Mouse (Mus musculus) small intestine, adult 2 months (tissue): ENCODE data around the gene Gm13088. TPM values are rescaled to one million over a fixed set of nuclear protein-coding genes. Genes with fewer than 3 reads are reported as not detected.
"Not testable (repeated sequence)": the region's sequence is repeated elsewhere in the genome, so short reads cannot be mapped to it uniquely, and the experiment has no call there.

Experiments
- H3K27ac ChIP-seq: fragments of 200-500 bp; 2 replicates; pipeline ENCODE4 v1.5.1; 2012; ENCODE audit warnings: low read depth, low read length, control low read depth, inconsistent platforms; ENCODE audit not compliant: insufficient read depth
- H3K27me3 ChIP-seq: fragments of 200-500 bp; 2 replicates; pipeline ENCODE4 v1.6.1; 2012; ENCODE audit warnings: mild to moderate bottlenecking, moderate library complexity, low read length, inconsistent platforms; ENCODE audit not compliant: control insufficient read depth, insufficient read depth
- H3K36me3 ChIP-seq: fragments of 200-500 bp; 2 replicates; pipeline ENCODE4 v1.6.1; 2012; ENCODE audit warnings: mild to moderate bottlenecking, low read length, control low read depth, inconsistent platforms; ENCODE audit not compliant: control insufficient read depth, insufficient read depth
- H3K4me1 ChIP-seq: fragments of 200-500 bp; 2 replicates; pipeline ENCODE4 v1.6.1; 2012; ENCODE audit warnings: low read length, inconsistent platforms, mixed read lengths; ENCODE audit not compliant: control insufficient read depth, insufficient read depth, insufficient read length
- H3K4me3 ChIP-seq: fragments of 200-500 bp; 2 replicates; pipeline ENCODE4 v1.5.1; 2012; ENCODE audit warnings: low read depth, mild to moderate bottlenecking, control low read depth, inconsistent platforms, low read length, moderate library complexity
- CTCF ChIP-seq: fragments of 200-500 bp; IDR thresholded peaks from 2 replicates; pipeline ENCODE4 v1.5.1; 2012; ENCODE audit warnings: low read depth, mild to moderate bottlenecking, control low read depth, inconsistent platforms, low read length, moderate library complexity, mixed read lengths; ENCODE audit not compliant: insufficient replicate concordance, insufficient read length; ENCODE audit errors: extremely low read depth
- POLR2A ChIP-seq: fragments of 200-500 bp; IDR thresholded peaks from 2 replicates; pipeline ENCODE4 v1.6.1; 2012; ENCODE audit warnings: low read depth, mild to moderate bottlenecking, control low read depth, inconsistent platforms, low read length, moderate library complexity
- WGBS: fragments of 180-500 bp; shearing (Covaris S2); methylation state at CpG from one replicate; pipeline ENCODE4 v1.1.7; 2018; 5-methylcytosine and 5-hydroxymethylcytosine counted together
- polyA plus RNA-seq: library from polyadenylated mRNA; depleted of rRNA; stranded (reverse); fragments of >200 nt; gene quantifications from 2 replicates; pipeline ENCODE4 v1.2.3, GENCODE M21; 2012; rRNA removed

Gm13088 gene
- not detected in 2 replicates for polyA plus RNA-seq

DNA sequence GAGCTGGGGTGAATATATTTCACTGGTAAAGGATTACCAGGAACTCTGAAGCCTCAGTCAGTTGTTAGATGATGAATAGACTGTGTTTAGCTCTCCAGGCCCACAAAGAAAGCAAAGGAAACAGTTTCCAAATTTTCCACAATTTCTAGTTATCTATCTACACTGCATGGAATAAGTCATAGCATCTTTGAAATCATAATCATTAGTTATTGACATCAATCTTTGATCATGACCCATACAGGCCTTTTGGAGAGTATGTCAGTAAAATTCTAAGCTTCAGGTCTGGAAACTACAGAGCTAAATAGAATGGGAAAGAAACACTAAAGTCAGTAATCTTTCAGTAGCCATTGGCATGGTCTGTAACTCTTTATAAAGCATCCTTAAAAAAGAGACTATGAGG, at the start of gene Gm13088:
Gene Gm13088, minus strand, starts transcription at position 101 of the 400 bp plus-strand sequence.
- H3K27me3 ChIP-seq, H3K36me3 ChIP-seq, H3K4me3 ChIP-seq, H3K4me1 ChIP-seq, H3K27ac ChIP-seq: not testable (repeated sequence)

DNA sequence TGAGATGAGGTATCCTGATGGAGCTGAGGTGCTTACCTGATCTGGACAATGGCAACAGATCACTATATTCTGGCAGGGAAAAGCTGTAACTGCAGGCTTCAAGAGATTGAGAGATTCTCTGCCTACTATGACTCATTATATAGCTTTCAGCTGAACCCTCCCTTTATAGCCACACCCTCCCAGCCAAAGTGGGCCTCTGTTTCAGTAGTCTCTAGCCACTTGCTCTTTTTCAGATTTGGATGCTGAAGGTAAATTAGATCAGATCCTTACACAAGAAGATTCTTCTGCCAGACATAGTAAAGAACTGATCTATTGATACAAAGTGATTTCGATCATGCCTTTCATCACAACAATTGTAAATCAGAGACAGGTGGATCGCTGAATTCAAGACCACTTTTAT, 45.6 kb upstream of the Gm13088 start, which contains the start of gene Gm13089:
Gene Gm13089, minus strand, starts transcription at position 101 of the 400 bp plus-strand sequence.
- 77% methylated on average over 2 of the region's 2 CpGs for WGBS
- no peaks in the 10 kb centered on the region for H3K36me3 ChIP-seq
- TF ChIP-seq POLR2A: no peak
- TF ChIP-seq CTCF: no peak
- no peak within 1 kb of the TSS for H3K4me3 ChIP-seq
- no peak within 1 kb of the TSS for H3K27ac ChIP-seq
- H3K4me1 ChIP-seq: no peaks in the 10 kb centered on the region
- no peaks in the 10 kb centered on the region for H3K27me3 ChIP-seq

DNA sequence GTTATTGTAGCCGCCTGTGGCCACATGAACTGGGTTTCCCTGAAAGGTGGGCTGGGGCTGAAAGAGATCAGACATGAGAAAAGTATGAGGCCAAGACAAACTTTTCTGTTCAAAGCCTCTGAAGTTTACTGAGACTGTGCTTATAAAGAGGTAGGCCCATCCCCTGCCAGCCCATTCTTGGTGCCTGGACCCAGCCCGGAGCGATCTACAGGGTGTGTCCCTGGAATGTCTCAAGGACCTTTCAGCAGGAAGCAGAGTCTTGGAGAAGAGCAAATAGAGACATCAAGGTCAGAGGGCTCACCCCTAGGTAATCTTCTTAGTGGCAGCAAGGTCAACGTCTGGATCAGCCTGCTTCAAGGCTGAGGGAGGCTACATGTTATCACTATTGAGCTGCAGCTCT, 38.9 kb downstream of the Gm13088 start:
- WGBS: 77% methylated on average over 4 of the region's 4 CpGs
- not testable (repeated sequence) for H3K4me3 ChIP-seq, H3K27ac ChIP-seq, H3K4me1 ChIP-seq, H3K36me3 ChIP-seq, H3K27me3 ChIP-seq

DNA sequence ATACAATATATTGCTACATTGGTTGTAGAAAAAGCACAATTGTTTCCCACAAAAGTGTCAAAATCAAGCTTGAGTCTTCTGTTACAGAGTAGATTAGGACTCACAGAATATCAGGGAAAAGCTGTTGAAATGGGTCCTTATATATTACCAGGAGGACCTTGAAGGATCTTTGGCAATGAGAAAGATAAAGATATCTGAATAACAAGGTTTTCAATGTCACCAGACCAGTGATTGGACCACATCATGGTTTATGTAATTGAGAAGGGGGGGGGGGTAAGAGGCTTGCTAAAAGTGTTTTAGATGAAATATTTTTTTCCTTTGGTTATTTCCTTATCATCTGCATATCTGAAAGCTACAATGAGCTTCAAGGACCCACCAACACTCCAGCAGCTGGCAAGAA, 42.3 kb downstream of the Gm13088 start, which contains the start of gene Gm13083:
Gene Gm13083, plus strand, starts transcription at position 301 of the 400 bp plus-strand sequence.
- H3K27ac ChIP-seq, H3K36me3 ChIP-seq, H3K4me1 ChIP-seq, H3K27me3 ChIP-seq, H3K4me3 ChIP-seq: not testable (repeated sequence)

DNA sequence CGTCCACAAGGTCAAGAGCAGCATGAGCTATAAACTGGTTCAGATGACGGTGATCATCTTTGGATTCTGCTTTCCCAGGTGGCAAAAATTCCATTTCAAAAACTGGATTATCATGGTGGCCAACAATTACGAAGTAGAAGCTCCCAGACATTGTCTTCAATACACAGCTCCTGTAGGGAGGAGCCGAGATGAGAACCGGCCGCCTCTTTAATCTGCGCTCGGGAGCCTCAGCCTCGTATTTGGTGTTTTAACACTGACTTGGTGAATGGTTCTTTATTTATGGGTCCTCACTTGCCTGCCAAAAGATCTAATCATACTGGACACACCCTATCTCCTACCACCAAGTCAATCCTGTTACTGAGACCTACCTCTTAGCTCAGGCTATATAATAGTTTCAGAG, 45.1 kb downstream of the Gm13088 start:
- not testable (repeated sequence) for H3K4me1 ChIP-seq, H3K27ac ChIP-seq, H3K27me3 ChIP-seq, H3K36me3 ChIP-seq, H3K4me3 ChIP-seq
- 81% methylated on average over 9 of the region's 9 CpGs for WGBS

Other genes with a start within 250 kb of the Gm13088 start
- gene Pramef8, start 244.8 kb downstream of the Gm13088 start, polyA plus RNA-seq: 1.4 and 3.5 TPM in 2 replicates
- gene Oog4, start 206.9 kb downstream of the Gm13088 start, polyA plus RNA-seq: not detected in 2 replicates
- gene Gm13043, start 145.9 kb downstream of the Gm13088 start, polyA plus RNA-seq: not detected in 2 replicates
- not detected in 2 replicates for gene Gm13040, start 121.3 kb downstream of the Gm13088 start, polyA plus RNA-seq
- not detected in 2 replicates for gene BC080695, start 105.5 kb downstream of the Gm13088 start, polyA plus RNA-seq
- gene Gm13057, start 105.5 kb downstream of the Gm13088 start, polyA plus RNA-seq: not detected in 2 replicates
- not detected in 2 replicates for gene Gm13083, start 42.2 kb downstream of the Gm13088 start, polyA plus RNA-seq
- not detected in 2 replicates for gene Gm13089, start 45.5 kb upstream of the Gm13088 start, polyA plus RNA-seq
- not detected in 2 replicates for gene Gm13078, start 62.2 kb upstream of the Gm13088 start, polyA plus RNA-seq
- not detected in 2 replicates for gene Gm13023, start 132.1 kb upstream of the Gm13088 start, polyA plus RNA-seq
- gene Gm13084, start 158.8 kb upstream of the Gm13088 start, polyA plus RNA-seq: not detected in 2 replicates
- not detected in 2 replicates for gene Gm13103, start 189.3 kb upstream of the Gm13088 start, polyA plus RNA-seq
- gene Pramef6, start 243.1 kb upstream of the Gm13088 start, polyA plus RNA-seq: not detected in 2 replicates